Mouse (Mus musculus) kidney, postnatal 4 days (tissue): ENCODE results near the gene Aftph.

Source experiments
- DNase-seq, 2 experiments: peaks; one replicate each; pipeline ENCODE4 v3.0.0; 2021; ENCODE audit warnings: mixed read lengths in 2 of 2

The Aftph gene

DNA sequence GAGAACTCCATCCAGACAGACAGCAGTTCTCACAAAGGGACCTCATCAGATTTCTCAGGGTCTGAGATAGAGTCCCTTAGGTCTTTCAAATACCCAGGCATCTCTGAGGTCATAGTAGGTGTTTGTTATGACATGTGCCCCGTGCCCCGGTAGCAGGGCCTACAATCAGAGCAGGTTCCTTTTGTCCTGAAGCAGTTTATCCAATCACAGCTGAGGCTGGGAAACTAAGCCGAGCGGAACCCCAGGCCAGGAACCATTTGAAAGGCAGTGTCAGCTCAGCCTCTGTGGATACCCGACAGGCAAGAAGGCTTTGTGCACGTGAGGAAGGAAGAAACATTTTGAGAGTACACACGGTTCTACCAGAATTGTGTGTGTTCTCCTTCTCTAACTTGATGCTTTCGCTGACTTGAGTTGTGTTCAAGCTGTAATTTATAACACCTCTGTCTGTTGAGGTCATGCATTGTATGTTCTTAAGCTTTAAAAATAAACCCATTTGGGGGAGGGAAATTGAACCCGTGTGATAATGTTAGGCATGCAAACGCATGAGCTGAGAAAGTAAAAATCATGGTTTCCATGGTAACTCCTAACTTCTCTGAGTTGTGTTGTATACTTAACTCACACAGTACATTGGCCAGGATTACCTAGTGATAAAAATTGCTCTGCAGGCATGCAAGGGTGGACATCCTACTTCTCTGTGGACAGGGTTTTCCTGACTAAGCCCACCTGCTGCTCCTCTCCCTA, 94.2 kb downstream of the Aftph start:
- no peak for DNase-seq

DNA sequence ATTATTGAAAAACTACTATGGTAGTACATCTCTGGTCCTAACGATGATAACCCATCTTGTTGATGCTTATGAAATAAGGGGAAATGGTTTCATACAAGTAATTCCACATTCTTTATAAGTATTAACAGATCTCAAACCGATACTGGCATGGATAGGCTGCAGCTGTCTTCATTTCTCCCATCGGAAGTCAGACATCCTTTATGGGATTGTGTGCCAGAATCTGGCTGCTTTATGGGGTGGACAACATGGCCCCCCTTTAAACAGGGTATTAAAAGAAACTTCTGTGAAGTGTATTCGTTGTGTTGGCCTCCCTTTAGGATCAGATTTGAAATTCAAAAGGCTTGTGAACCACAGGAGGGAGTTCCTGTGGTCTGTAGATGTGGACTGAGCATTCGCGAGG, 95.2 kb downstream of the Aftph start:
- no peak for DNase-seq

DNA sequence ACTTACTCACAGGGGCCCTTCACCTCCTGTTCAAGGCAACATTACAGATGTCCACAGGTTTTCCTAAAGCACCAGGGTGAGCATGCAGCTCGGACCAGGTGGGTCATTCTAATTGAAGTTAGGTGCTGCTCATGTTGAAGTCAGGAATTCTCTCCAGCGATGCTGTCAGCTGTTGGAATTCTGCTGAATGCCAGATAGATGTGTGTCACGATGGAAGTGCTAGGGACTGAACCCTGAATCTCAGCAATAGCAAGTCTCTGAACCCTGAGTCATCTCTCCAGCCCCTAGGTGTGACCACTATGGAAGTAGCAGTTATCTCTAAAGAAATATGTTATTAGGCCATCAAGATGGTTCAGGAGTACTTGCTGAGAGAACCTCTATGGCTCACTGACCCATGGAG, 95.9 kb downstream of the Aftph start:
- DNase-seq = no peak

DNA sequence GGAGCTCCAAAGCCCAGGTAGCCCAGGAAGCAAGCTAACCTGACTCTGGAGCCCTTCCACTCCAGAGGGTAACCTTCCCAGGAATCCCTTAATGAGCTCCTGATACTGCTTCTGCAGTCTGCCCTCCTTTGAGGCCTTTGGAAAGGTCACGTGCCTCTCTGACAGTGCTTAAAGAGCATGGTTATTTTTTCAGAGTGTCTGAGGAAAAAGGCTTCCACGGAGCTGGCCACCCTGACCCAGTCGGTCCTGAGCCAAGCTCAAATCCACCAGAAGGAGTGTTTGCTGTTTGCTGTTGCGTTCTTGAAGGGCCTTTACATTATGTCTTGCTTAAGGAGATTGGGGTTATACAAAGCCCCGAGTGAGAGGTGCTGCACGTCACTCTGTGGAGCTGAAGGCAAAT, 96.5 kb downstream of the Aftph start:
- DNase-seq = no peak

DNA sequence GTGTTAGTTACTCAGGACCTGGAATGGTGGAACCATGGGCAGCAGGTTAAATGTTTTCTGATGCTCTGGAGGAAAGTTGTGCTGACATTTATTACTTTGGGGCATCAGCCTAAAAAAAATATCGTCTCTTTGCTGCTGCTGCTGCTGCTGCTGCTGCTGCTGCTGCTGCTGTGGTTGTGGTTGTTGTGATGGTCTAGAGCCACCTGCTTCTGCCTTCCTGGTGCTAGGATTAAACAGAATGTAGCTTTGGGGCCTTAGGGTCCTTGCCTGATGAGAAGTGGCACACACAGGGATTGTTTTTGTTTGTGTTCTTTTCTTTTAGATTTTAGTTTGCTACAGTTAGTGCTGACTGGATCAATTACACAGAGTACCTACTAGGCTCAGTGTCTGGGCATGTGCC, 97.2 kb downstream of the Aftph start:
- DNase-seq = no peak

DNA sequence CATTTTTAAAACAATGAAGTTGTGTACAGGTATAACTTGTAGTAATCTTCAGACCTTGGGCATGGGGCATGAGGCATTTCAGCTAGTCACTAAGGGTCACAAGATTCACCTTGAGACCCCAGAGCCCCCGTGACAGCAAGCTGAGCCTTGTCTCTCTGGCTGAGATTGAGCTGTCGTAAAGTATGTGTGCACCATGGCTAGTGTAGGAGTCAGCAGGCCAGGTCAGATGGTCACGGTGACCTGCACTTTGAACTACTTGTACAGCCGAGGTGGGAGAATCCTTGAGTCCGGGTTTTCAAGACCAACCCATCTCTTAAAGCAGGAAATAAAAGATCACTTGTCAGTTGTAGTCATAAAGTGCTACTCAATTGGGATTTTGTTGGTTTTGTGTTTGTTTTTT, 98.2 kb downstream of the Aftph start:
- DNase-seq = no peak

DNA sequence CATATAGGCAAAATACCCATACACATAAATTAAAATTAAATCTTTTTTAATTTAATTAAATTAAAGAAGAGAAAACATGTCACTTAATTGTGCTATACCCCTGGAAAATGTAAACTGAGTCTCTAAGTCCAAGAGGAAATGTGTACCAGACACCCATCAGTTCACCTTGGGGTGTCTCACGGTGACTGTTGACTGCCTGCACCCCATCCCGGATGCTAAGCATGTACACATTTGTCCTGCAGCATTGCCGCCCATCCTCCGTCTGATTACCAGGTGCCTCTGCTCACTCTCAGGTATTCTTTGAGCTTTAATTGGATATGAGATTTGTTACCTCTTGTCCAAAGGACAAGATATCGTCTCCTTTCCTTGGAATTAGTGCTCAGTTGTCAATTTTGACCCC, 99.1 kb downstream of the Aftph start:
- DNase-seq = no peak

DNA sequence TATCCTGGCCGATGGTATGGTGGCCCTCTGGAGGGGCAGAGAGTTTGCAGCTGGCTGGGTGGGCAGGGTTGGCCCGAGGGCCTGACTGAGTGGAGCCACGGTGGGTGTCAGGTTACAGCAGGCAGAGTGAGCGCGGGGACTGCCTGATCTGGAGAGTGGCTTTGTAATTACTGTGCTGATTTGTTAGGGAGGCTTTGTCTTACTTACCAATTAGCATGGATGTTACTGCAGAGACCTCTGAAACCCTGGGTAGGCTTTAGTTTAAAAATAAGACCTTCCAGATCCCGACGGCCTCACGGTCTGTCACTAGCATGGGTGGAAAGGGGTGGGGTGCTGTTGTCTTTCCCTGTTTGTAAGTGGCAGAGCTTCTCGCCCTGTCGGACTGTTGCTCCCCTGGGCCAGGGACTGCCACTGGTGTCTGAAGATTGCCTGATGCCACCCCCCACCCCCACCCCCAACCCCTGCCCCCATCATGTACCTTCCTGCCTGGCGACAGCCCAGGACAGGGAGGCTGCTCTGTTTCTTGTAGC, 101.4 kb downstream of the Aftph start:
- DNase-seq = peak; percentile 77 to 85

DNA sequence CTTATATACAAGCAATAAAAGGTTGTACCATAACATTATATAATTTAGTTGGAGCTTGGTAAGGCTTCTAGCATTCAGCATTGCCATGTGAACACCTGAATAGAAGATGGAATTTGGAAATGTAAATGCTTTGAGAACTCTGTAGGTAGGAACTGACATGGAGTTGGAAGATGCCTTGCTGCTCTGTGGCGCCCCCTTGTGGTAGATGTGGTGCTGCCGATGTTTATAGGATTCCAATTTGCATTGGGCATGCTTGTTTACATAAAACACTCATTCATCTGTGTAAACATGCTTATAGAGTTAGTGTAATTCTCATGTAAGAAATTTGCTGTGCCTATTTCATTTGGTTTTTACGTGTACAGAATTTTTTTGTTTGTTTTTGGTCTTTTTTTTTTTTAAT, 102.5 kb downstream of the Aftph start:
- DNase-seq = peak; percentile 89

DNA sequence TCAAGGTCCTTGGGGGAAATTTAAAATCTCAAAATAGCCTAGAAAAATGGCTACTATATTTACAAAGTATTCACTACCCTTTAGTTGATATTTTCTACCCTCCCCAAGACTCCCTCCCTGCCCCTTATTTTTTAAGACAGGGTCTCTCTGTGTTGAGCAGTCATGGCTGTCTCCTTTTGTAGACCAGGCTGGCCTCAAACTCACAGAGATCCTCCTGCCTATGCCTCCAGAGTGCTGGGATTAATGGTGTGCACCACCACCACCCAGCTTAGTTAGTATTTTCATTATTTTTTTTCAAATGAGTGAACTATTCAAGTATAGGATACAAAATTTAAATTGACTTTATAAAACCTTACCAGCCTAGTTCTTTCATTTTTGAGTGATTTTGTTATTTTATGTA, 104.3 kb downstream of the Aftph start:
- DNase-seq = no peak

DNA sequence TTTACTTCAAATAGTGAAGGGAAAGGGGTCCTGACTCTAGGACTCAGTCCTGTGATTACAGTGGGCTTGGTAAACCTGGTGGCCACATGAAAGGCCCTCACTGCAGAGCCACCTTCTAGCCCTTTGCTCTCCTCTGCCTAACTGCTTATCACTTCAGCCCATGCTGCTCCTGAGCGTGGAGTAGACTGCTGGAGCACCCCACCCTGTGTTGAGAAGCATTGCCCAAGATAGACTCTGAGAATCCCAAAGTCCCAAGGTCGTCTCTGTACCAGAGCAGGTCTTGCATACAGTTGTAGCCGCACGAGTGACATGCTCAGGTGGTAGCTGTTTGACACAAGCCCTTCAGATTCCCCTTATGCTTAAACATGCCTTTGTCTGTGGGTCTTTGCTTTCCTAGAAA, 105.3 kb downstream of the Aftph start:
- no peak for DNase-seq

DNA sequence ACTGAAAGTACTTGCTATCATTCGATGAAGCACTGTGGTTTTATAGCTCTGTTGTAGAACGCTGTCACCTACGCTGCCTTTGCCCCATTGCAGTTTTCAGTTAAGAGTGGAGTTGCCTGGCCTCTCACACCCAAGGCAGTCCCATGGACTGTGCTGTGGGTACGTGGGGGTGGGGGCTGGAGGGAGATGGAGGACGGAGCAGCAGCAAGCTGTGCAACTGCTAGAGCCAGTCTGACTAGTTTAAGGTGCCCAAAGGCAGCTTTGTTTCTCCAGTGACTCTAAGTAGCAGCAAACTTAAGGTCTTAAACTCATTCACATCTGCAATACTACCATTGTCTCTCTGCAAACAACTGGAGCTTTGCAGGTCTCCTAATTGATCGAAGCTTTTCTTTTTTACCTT, 105.7 kb downstream of the Aftph start:
- peak; percentile 47 to 61 for DNase-seq
